Mouse (Mus musculus) T-helper 2 cell (primary cell): ENCODE measurements around the gene Tead3.
"Not testable (repeated sequence)": the region's sequence is repeated elsewhere in the genome, so short reads cannot be mapped to it uniquely, and the experiment has no call there.

Experiments
- in situ Hi-C: fragments of 300-600 bp; cut with MboI, MseI; formaldehyde crosslinking; loops from one replicate; pipeline ENCODE4 v1.15.1; 2025; ENCODE audit warnings: high pct_unique_total_duplicates

The Tead3 gene

GRCm38 (mm10) chr17:28331241-28332112, 19.1 kb downstream of the Tead3 start:
- in situ Hi-C loops: no loop called here

GRCm38 (mm10) chr17:28330590-28330989, 20.0 kb downstream of the Tead3 start:
- in situ Hi-C loops: not testable (repeated sequence)

- in situ Hi-C loops: no loop called here
Measured at GRCm38 (mm10) chr17:28330232-28330546, 20.4 kb downstream of the Tead3 start.

- in situ Hi-C loops: no loop called here
Measured at GRCm38 (mm10) chr17:28329503-28330231, 20.9 kb downstream of the Tead3 start.

- in situ Hi-C loops: no loop called here
Measured at GRCm38 (mm10) chr17:28328946-28329345, 21.7 kb downstream of the Tead3 start.

- in situ Hi-C loops: no loop called here
Measured at GRCm38 (mm10) chr17:28328366-28328928, 22.2 kb downstream of the Tead3 start, which contains the start of gene Rpl10a. Rpl10a (plus strand) TSS chr17:28328471.

- in situ Hi-C loops: no loop called here
Measured at GRCm38 (mm10) chr17:28327673-28328325, 22.8 kb downstream of the Tead3 start.

- in situ Hi-C loops: no loop called here
Measured at GRCm38 (mm10) chr17:28326951-28327350, 23.7 kb downstream of the Tead3 start.

GRCm38 (mm10) chr17:28325751-28326150, 24.9 kb downstream of the Tead3 start:
- in situ Hi-C loops: no loop called here

- in situ Hi-C loops: not testable (repeated sequence)
Measured at GRCm38 (mm10) chr17:28324416-28324815, 26.2 kb downstream of the Tead3 start.

- in situ Hi-C loops: no loop called here
Measured at GRCm38 (mm10) chr17:28323786-28324185, 26.8 kb downstream of the Tead3 start.

- in situ Hi-C loops: no loop called here
Measured at GRCm38 (mm10) chr17:28321700-28322099, 28.9 kb downstream of the Tead3 start.

- in situ Hi-C loops: loop anchor here (5.0 kb wide), 1 partner anchor 80 kb away; no protein-coding TSS in a partner anchor
Measured at GRCm38 (mm10) chr17:28317725-28318124, 32.9 kb downstream of the Tead3 start.

- in situ Hi-C loops: loop anchor here (5.0 kb wide), 1 partner anchor 80 kb away; no protein-coding TSS in a partner anchor
Measured at GRCm38 (mm10) chr17:28317091-28317490, 33.5 kb downstream of the Tead3 start.

GRCm38 (mm10) chr17:28316476-28316875, 34.1 kb downstream of the Tead3 start:
- in situ Hi-C loops: loop anchor here (5.0 kb wide), 1 partner anchor 79 kb away; no protein-coding TSS in a partner anchor

- in situ Hi-C loops: loop anchor here (5.0 kb wide), 1 partner anchor 78 kb away; no protein-coding TSS in a partner anchor
Measured at GRCm38 (mm10) chr17:28315611-28316160, 34.9 kb downstream of the Tead3 start.

- in situ Hi-C loops: no loop called here
Measured at GRCm38 (mm10) chr17:28313880-28314225, 36.8 kb downstream of the Tead3 start.

- in situ Hi-C loops: no loop called here
Measured at GRCm38 (mm10) chr17:28313212-28313879, 37.3 kb downstream of the Tead3 start, which contains the start of gene Fance. Fance (plus strand) TSS chr17:28313519.

GRCm38 (mm10) chr17:28312232-28313211, 38.1 kb downstream of the Tead3 start:
- in situ Hi-C loops: no loop called here
